Mouse (Mus musculus) sigmoid colon, adult 10 weeks (tissue): ENCODE data around the gene Klrb1a. TPM values are rescaled to one million over a fixed set of nuclear protein-coding genes. Genes with fewer than 3 reads are reported as not detected.

Experiments used
- polyA plus RNA-seq: library from polyadenylated mRNA; stranded (reverse); fragments of 350-450 nt; fragmentation: Illumina TruSeq; extraction: RNeasy Lipid Tissue Mini Kit (QIAGEN cat#74804); gene quantifications from one replicate; pipeline ENCODE4 v1.2.3, GENCODE M21; 2014; ENCODE audit warnings: low read depth, low replicate concordance

Gene Klrb1a
- 0.47 TPM for polyA plus RNA-seq

DNA sequence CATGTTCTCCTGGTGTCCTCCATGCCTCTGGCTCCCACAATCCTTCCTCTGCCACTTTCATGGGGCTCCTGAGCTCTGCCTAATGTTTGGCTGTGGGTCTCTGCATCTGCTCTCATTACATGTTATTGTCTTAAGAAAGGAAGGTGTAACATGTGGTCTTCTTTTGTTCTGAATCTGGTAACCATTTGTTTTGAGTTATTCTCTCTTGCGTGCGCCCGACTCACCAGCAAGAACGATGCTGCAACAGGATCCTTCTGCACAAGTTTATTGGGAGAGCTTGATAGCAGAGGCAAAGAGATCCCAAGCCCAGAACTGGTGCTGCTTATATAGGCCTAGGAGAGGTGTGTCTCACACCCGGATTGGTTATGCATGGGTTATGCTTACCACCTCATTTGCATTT is at the start of gene Klrb1a:
Klrb1a (minus strand) TSS at position 101 of the 400 bp plus-strand sequence.

DNA sequence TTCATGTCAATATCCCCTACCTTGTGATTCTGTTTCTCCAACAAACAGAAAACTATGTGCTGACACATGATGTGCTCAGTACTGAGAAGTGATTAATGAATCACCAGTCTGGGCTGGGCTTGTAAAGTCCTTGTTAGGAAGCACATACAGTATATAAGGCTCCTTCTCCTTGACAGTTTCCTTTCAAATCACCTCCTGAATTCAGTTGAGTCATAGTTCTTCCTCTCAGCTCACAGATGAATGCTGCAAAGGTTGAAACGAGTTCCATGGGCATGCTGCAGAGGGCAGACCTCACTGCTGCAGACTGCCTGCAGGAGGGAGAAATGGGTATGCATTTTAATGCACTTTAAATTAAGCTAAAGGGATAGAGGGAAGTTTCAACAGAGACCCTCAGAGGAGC is 38.9 kb upstream of the Klrb1a start, which contains the start of gene Clec2h:
Clec2h (plus strand) TSS at position 180 of the 400 bp plus-strand sequence.

DNA sequence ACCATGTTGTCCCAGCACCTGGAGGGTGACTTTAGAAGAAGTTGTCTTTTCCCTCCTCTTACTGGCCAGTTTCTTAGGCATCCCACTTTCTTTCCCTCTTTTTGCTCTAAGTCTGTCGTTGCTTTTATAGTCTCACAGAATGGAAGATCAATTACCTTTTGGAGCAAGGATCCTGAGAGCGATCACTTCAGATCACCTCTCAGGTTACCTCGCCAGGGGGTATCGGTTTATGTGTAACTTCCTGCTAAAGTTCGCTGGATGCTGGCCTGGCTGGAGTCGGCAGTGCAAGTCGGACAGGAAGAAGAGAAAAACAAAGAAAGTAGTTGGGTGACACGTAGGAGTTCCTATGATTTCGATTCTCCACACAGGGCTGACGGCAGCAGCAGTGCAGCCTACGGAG is 41.8 kb downstream of the Klrb1a start, which contains the start of gene A2ml1:
A2ml1 (minus strand) TSS at position 101 of the 400 bp plus-strand sequence.

Other genes with a start within 250 kb of the Klrb1a start
- not detected for gene Tex52, start 248.1 kb downstream of the Klrb1a start, polyA plus RNA-seq
- not detected for gene Gm44596, start 248.0 kb downstream of the Klrb1a start, polyA plus RNA-seq
- 0.69 TPM for gene Nrip2, start 224.2 kb downstream of the Klrb1a start, polyA plus RNA-seq
- gene Itfg2, start 198.6 kb downstream of the Klrb1a start, polyA plus RNA-seq, result 4.5 TPM
- gene Fkbp4, start 184.9 kb downstream of the Klrb1a start, polyA plus RNA-seq, result 35.1 TPM
- gene Pzp, start 96.8 kb downstream of the Klrb1a start, polyA plus RNA-seq, result not detected
- gene A2ml1, start 41.9 kb downstream of the Klrb1a start, polyA plus RNA-seq, result 3.2 TPM
- gene Clec2h, start 38.9 kb upstream of the Klrb1a start, polyA plus RNA-seq, result 666 TPM
- not detected for gene Klrb1, start 99.5 kb upstream of the Klrb1a start, polyA plus RNA-seq
- 0.73 TPM for gene Klrb1c, start 165.7 kb upstream of the Klrb1a start, polyA plus RNA-seq
- 3.1 TPM for gene Gm44511, start 202.8 kb upstream of the Klrb1a start, polyA plus RNA-seq
- 3.4 TPM for gene Klrb1b, start 202.8 kb upstream of the Klrb1a start, polyA plus RNA-seq